Mouse (Mus musculus): ENCODE results near the gene Fam192a. TPM values are rescaled to one million over a fixed set of nuclear protein-coding genes. Genes with fewer than 3 reads are reported as not detected.

The Fam192a gene
- total and polyA plus RNA-seq, 2 experiments from 2014 or later: 17.4 to 30.4 TPM

GRCm38 (mm10) chr8:94584238-94584817 is 17.5 kb downstream of the Fam192a start:
- peaks cover 86% of the 10 kb centered on the region for H3K36me3 ChIP-seq (replicated peaks; ENCODE audit: control insufficient read depth, insufficient read depth, low read length)
- ATAC-seq (ENCODE audit: insufficient read depth, low read depth) (no peak), DNase-seq (ENCODE audit: low spot score) (peak; percentile 36)
- no peaks in the 10 kb centered on the region for H3K4me1 ChIP-seq (ENCODE audit: control insufficient read depth, insufficient read depth)
- no peak overlapping the region for H3K9ac ChIP-seq (replicated peaks; ENCODE audit: low read depth, low read length)
- no peak overlapping the region for H3K4me2 ChIP-seq (ENCODE audit: low read depth, low read length)
- peak; percentile 61 for TF ChIP-seq CTCF (IDR thresholded peaks at IDR 0.05; ENCODE audit: low read depth)
- TF ChIP-seq EP300 (IDR thresholded peaks at IDR 0.05; ENCODE audit: low read depth): no peak
- no peak overlapping the region for H3K4me3 ChIP-seq (ENCODE audit: low read depth, low read length)
- H3K27me3 ChIP-seq (ENCODE audit: control insufficient read depth, insufficient read depth, low read length): no peaks in the 10 kb centered on the region
- no peak overlapping the region for H3K27ac ChIP-seq (ENCODE audit: low read depth)
- H3K9me3 ChIP-seq (replicated peaks; ENCODE audit: control insufficient read depth, low read length): no peaks in the 10 kb centered on the region
- WGBS: 45% methylated on average over 4 of the region's 4 CpGs

DNA sequence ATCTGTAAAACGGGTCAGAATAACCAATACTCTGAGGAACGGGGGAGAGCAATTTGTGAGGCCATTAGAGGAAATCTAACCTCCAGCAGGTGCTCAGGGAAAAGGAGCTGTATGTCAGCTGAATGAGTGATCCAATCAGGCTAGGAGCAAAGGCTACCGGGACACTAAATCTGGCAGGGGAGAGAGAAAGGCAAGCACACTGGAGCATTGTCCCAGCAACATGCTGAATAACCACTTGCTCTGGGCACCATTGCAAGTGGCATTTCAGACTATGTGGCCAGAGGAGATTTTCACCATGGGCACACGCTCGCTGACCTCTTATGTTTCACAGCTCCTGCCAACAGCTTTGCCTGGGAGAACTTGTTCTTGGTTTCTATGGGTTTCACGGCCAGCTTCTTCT is 19.2 kb downstream of the Fam192a start:
- no peak for DNase-seq (ENCODE audit: low spot score)
- peaks cover 87% of the 10 kb centered on the region for H3K36me3 ChIP-seq (replicated peaks; ENCODE audit: control insufficient read depth, insufficient read depth, low read length)
- WGBS: 88% methylated on average over 6 of the region's 6 CpGs

GRCm38 (mm10) chr8:94581820-94582483 is 19.8 kb downstream of the Fam192a start:
- 82% methylated on average over 7 of the region's 7 CpGs for WGBS
- Histone ChIP-seq H3K4me2 (ENCODE audit: low read depth, low read length) (no peak overlapping the region), H3K4me1 (ENCODE audit: control insufficient read depth, insufficient read depth) (no peaks in the 10 kb centered on the region), H3K4me3 (ENCODE audit: low read depth, low read length) (no peak overlapping the region), H3K9ac (replicated peaks; ENCODE audit: low read depth, low read length) (no peak overlapping the region), H3K27me3 (ENCODE audit: control insufficient read depth, insufficient read depth, low read length) (no peaks in the 10 kb centered on the region), H3K27ac (ENCODE audit: low read depth) (no peak overlapping the region), H3K36me3 (replicated peaks; ENCODE audit: control insufficient read depth, insufficient read depth, low read length) (peaks cover 86% of the 10 kb centered on the region), H3K9me3 (replicated peaks; ENCODE audit: control insufficient read depth, low read length) (no peaks in the 10 kb centered on the region)
- TF ChIP-seq CTCF (IDR thresholded peaks at IDR 0.05; ENCODE audit: low read depth): no peak
- no peak for TF ChIP-seq EP300 (IDR thresholded peaks at IDR 0.05; ENCODE audit: low read depth)
- ATAC-seq (ENCODE audit: insufficient read depth, low read depth) (no peak), DNase-seq (ENCODE audit: low spot score) (no peak)

More for the DNA sequence above, 19.2 kb downstream of the Fam192a start:
- TF ChIP-seq CTCF (IDR thresholded peaks at IDR 0.05; ENCODE audit: low read depth) (no peak), EP300 (IDR thresholded peaks at IDR 0.05; ENCODE audit: low read depth) (no peak)
- Histone ChIP-seq H3K4me1 (ENCODE audit: control insufficient read depth, insufficient read depth) (no peaks in the 10 kb centered on the region), H3K27ac (ENCODE audit: low read depth) (no peak overlapping the region), H3K4me2 (ENCODE audit: low read depth, low read length) (no peak overlapping the region), H3K9ac (replicated peaks; ENCODE audit: low read depth, low read length) (no peak overlapping the region), H3K27me3 (ENCODE audit: control insufficient read depth, insufficient read depth, low read length) (no peaks in the 10 kb centered on the region), H3K4me3 (ENCODE audit: low read depth, low read length) (no peak overlapping the region), H3K9me3 (replicated peaks; ENCODE audit: control insufficient read depth, low read length) (no peaks in the 10 kb centered on the region)
- ATAC-seq (ENCODE audit: insufficient read depth, low read depth): no peak

DNA sequence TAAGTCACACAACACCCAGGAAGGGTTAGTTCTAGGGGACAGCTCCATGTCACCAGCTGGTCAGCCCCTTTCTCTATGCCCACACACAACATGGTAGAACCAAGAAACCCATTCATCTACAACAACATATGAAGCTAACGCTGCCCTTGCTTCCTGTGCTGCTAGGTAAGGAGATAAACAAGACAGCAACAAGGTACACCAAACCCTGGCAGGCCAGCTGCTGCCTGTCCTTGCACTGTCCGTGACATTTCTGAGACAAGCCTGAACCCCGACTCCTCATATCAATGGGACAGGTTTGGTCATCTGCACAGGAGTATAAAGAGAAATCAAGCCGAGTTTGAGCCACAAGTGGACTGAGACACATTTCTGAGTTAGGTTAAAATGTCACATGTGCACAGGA is 26.6 kb downstream of the Fam192a start:
- 90% methylated on average over 4 of the region's 4 CpGs for WGBS
- H3K4me1 ChIP-seq (ENCODE audit: control insufficient read depth, insufficient read depth): no peaks in the 10 kb centered on the region
- H3K9me3 ChIP-seq (replicated peaks; ENCODE audit: control insufficient read depth, low read length): no peaks in the 10 kb centered on the region
- TF ChIP-seq EP300 (IDR thresholded peaks at IDR 0.05; ENCODE audit: low read depth) (no peak), CTCF (IDR thresholded peaks at IDR 0.05; ENCODE audit: low read depth) (no peak)
- no peak overlapping the region for H3K4me3 ChIP-seq (ENCODE audit: low read depth, low read length)
- no peak for DNase-seq (ENCODE audit: low spot score)
- no peaks in the 10 kb centered on the region for H3K27me3 ChIP-seq (ENCODE audit: control insufficient read depth, insufficient read depth, low read length)
- no peak overlapping the region for H3K27ac ChIP-seq (ENCODE audit: low read depth)
- no peak for ATAC-seq (ENCODE audit: insufficient read depth, low read depth)
- peaks cover 72% of the 10 kb centered on the region for H3K36me3 ChIP-seq (replicated peaks; ENCODE audit: control insufficient read depth, insufficient read depth, low read length)
- no peak overlapping the region for H3K4me2 ChIP-seq (ENCODE audit: low read depth, low read length)
- no peak overlapping the region for H3K9ac ChIP-seq (replicated peaks; ENCODE audit: low read depth, low read length)

DNA sequence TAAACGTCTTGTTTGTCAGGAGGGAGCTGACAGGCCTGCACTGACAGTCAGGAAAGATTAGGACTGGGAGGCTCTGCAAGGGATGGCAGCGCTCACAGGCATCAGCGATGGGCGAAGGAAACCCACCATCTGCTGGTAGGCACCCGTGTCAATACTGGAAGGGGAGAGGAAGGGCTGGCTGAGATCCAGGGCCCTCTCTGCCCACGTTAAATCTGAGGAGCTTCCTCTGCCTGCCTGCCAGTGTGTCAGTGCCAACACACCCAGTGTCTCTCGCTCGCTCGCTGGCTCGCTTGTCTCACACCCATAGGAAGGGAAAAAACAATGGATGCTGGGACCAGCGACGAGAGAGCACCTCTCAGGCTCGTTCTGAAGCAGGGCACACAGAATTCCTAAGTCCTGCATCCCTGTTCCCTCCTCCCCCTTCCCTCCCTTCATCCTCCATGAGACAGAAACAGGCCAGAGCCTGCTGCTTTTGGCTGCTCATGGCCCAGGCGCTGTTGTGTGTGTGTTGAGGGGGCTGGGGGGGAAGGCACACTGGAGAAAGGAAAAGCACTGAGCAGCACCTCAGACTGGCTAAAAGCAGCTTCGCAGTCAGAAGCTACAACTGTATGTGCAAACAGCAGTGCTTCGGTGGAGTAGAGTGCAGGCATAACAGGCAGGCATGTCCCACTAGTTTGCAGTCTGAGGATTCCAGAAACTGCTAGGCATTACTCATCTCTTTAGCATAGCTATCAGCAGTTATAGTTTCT is 27.5 kb downstream of the Fam192a start:
- DNase-seq (ENCODE audit: low spot score) (no peak), ATAC-seq (ENCODE audit: insufficient read depth, low read depth) (no peak)
- Histone ChIP-seq H3K4me3 (ENCODE audit: low read depth, low read length) (no peak overlapping the region), H3K36me3 (replicated peaks; ENCODE audit: control insufficient read depth, insufficient read depth, low read length) (peaks cover 66% of the 10 kb centered on the region), H3K27me3 (ENCODE audit: control insufficient read depth, insufficient read depth, low read length) (no peaks in the 10 kb centered on the region), H3K9me3 (replicated peaks; ENCODE audit: control insufficient read depth, low read length) (no peaks in the 10 kb centered on the region), H3K27ac (ENCODE audit: low read depth) (no peak overlapping the region), H3K9ac (replicated peaks; ENCODE audit: low read depth, low read length) (no peak overlapping the region), H3K4me2 (ENCODE audit: low read depth, low read length) (no peak overlapping the region), H3K4me1 (ENCODE audit: control insufficient read depth, insufficient read depth) (no peaks in the 10 kb centered on the region)
- TF ChIP-seq CTCF (IDR thresholded peaks at IDR 0.05; ENCODE audit: low read depth) (no peak), EP300 (IDR thresholded peaks at IDR 0.05; ENCODE audit: low read depth) (no peak)
- WGBS: 82% methylated on average over 16 of the region's 16 CpGs
